Mouse (Mus musculus): ENCODE data around the gene Gm19935.

DNA sequence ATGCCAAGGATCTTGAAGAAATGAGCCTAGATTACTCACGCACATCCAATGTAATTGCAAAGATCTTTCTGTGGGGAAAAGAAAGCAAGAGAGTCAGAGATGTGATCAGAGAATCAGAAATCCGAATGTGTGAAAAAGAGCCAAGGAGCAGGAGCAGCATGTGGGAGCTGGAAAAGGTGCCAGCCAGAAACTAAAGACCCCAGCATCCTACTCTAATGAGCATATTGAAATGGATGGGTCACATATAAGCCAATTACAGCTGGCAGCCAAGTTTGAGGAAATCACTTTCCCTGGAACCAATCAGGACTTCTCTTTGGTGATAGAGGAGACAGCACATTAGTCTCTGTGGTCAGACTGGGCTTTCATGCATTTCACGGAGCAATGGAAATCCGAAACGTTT is 47.4 kb downstream of the Gm19935 start:
- TF ChIP-seq CTCF (conservative IDR thresholded peaks at IDR 0.05 in 1 of 2, IDR thresholded peaks at IDR 0.05 in 1 of 2; ENCODE audit: low read depth in 2 of 2, low read length in 2 of 2) = no peak
- no peak for TF ChIP-seq HCFC1 (IDR thresholded peaks at IDR 0.05; ENCODE audit: low read depth, low read length)
- no peak for TF ChIP-seq ZKSCAN1 (IDR thresholded peaks at IDR 0.05; ENCODE audit: borderline replicate concordance, low read depth, low read length)
- TF ChIP-seq KAT2A (IDR thresholded peaks at IDR 0.05; ENCODE audit: insufficient replicate concordance, low read length) = no peak
